Mouse (Mus musculus) ES-Bruce4 (cell line): ENCODE results near the gene H2al1b.

Experiments
- CTCF ChIP-seq: IDR thresholded peaks from one replicate; pipeline ENCODE4 v1.8.1; 2011; ENCODE audit warnings: low read depth, low read length
- EP300 ChIP-seq: IDR thresholded peaks from 2 replicates; pipeline ENCODE4 v1.6.1; 2011; ENCODE audit warnings: low read depth, low read length; ENCODE audit not compliant: insufficient read depth
- POLR2A ChIP-seq: IDR thresholded peaks from one replicate; pipeline ENCODE4 v1.8.1; 2011; ENCODE audit warnings: low read length; ENCODE audit not compliant: insufficient read depth

GRCm38 (mm10) chrX:11269074-11269473 is 33.2 kb upstream of the H2al1b start:
- TF ChIP-seq EP300 (no peak), CTCF (no peak), POLR2A (no peak)
